Mouse (Mus musculus) erythroblast, embryonic 14.5 days (primary cell): ENCODE measurements around the gene Cars2. TPM values are rescaled to one million over a fixed set of nuclear protein-coding genes. Genes with fewer than 3 reads are reported as not detected.
"Not testable (repeated sequence)": the region's sequence is repeated elsewhere in the genome, so short reads cannot be mapped to it uniquely, and the experiment has no call there.

Source experiments
- H3K27me3 ChIP-seq: 2 replicates; pipeline ENCODE4 v1.6.1; 2012; ENCODE audit warnings: inconsistent platforms; ENCODE audit not compliant: control insufficient read depth
- H3K36me3 ChIP-seq: 2 replicates; pipeline ENCODE4 v1.6.1; 2012; ENCODE audit warnings: mild to moderate bottlenecking, inconsistent platforms; ENCODE audit not compliant: control insufficient read depth
- H3K4me1 ChIP-seq: 2 replicates; pipeline ENCODE4 v1.6.1; 2012; ENCODE audit warnings: inconsistent platforms; ENCODE audit not compliant: control insufficient read depth
- H3K4me3 ChIP-seq: replicated peaks from 2 replicates; pipeline ENCODE3; 2012; ENCODE audit warnings: moderate library complexity, mild to moderate bottlenecking, inconsistent platforms
- H3K9me3 ChIP-seq: 2 replicates; pipeline ENCODE4 v1.6.1; 2012; ENCODE audit warnings: low read length, inconsistent platforms, mixed read lengths; ENCODE audit not compliant: control insufficient read depth
- GATA1 ChIP-seq: IDR thresholded peaks from 2 replicates; pipeline ENCODE4 v1.6.1; 2012; ENCODE audit warnings: low read length, inconsistent platforms, mixed read lengths
- TAL1 ChIP-seq: IDR thresholded peaks from 3 replicates; pipeline ENCODE4 v1.6.1; 2012; ENCODE audit warnings: low read length, inconsistent platforms, mixed read lengths
- polyA plus RNA-seq: library from polyadenylated mRNA; stranded (reverse); fragments of >175 nt; gene quantifications from 2 replicates; pipeline ENCODE4 v1.2.3, GENCODE M21; 2012

The Cars2 gene
- polyA plus RNA-seq, 1 experiment, result 2.3 TPM

DNA sequence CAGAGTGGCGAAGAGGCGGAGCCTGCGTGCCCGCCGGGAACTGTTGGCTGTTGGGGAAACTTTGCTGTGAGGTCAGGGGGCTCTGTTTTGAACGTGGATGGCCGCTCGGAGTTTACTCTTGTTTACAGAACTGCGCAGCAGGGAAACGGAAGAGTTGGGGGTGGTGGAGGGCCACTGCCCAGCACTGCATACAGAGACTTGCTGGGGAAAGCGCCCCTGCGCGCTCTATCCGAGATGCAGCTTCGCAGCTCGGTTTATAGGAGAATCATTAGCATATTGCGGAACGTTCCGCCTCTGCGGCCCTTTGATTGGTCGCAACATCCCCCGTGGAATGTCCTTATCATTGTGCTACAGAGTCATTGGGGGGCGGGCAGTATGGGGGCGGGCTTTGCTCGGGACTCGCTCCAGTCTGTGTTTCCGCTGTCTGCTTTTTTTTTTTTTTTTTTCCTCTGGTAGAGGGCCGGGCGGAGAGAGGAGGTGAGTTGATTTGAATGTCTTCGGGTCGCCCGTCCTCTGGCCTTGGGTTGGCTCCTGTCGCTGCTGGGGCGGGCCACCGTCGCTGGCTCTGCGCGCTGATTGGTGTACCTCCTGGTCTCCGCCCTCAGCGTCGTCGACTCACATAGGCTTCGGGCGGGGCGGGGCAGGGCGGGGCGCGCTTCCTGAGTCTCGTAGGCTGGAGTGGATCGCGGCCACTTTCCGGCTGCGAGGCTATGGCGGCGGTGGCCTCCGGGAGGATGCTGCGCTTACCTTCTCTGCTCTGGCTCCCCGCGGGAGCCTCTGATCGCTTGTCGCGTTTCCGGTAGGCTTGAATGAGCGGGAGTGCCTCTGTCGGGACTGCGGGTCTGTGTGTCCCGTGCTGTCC lies 7.4 kb upstream of the Cars2 start:
- peak overlapping the region; percentile 87 for H3K4me3 ChIP-seq
- H3K4me1 ChIP-seq, result peaks cover 55% of the 10 kb centered on the region
- no peaks in the 10 kb centered on the region for H3K9me3 ChIP-seq
- TF ChIP-seq TAL1 (no peak), GATA1 (peak; percentile 63; the same call in 1 of the 2 replicates)
- peaks cover 28% of the 10 kb centered on the region for H3K36me3 ChIP-seq
- no peaks in the 10 kb centered on the region for H3K27me3 ChIP-seq

DNA sequence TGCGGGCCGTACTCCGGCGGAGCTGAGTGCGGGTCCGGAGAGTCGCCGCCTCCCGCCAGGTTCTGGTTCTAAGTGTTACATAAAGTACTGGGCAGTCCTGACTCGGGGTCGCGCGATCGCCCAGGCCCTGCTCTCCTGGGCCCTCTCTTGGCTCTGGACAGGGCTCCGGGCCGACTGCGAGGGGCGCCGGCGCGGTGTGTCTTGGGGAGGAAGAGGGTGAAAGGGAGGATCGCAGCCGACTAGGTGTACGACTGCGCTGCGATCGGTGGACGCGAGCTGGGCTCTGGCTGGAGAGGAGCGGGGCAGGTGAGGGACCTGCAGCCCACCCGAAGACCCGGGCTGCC lies 6.8 kb upstream of the Cars2 start:
- Histone ChIP-seq H3K4me3 (peak overlapping the region; percentile 87), H3K27me3 (no peaks in the 10 kb centered on the region), H3K4me1 (peaks cover 55% of the 10 kb centered on the region), H3K9me3 (no peaks in the 10 kb centered on the region), H3K36me3 (peaks cover 25% of the 10 kb centered on the region)
- TF ChIP-seq TAL1 (no peak), GATA1 (no peak)

DNA sequence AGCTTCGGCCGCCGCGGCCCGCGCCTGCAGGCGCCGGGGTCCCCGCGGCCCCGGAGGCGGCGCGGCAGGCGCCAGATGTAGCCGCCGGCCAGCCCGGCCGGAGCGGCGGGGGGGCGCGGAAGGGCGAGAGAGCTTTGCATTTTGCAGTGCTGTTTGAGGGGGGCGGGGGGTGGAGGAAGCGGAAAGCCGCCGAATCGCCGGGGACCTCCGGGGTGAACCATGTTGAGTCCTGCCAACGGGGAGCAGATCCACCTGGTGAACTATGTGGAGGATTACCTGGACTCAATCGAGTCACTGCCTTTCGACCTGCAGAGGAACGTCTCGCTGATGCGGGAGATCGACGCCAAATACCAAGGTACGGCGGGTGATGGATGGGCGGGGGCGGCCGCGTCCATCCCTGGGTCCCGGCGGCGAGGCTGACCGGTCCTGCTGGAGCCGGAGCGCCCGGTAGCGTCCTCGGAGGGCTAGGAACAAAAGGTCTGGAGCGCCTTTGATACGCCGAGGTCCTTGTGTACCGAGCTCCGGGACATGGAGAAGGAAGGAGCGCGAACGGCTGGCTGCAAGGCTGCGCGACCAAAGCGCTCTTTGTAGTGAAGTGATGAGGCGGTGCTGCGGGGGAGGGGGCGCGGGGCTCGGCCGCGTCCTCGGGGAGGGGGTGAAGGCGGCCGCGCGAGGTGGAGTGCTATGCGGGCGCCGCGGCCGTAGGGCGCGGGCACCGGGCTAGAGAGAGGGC lies 6.3 kb upstream of the Cars2 start:
- TF ChIP-seq GATA1, result no peak
- H3K4me3 ChIP-seq, result peak overlapping the region; percentile 87
- peaks cover 55% of the 10 kb centered on the region for H3K4me1 ChIP-seq
- H3K27me3 ChIP-seq, result no peaks in the 10 kb centered on the region
- H3K36me3 ChIP-seq, result peaks cover 19% of the 10 kb centered on the region
- no peaks in the 10 kb centered on the region for H3K9me3 ChIP-seq

DNA sequence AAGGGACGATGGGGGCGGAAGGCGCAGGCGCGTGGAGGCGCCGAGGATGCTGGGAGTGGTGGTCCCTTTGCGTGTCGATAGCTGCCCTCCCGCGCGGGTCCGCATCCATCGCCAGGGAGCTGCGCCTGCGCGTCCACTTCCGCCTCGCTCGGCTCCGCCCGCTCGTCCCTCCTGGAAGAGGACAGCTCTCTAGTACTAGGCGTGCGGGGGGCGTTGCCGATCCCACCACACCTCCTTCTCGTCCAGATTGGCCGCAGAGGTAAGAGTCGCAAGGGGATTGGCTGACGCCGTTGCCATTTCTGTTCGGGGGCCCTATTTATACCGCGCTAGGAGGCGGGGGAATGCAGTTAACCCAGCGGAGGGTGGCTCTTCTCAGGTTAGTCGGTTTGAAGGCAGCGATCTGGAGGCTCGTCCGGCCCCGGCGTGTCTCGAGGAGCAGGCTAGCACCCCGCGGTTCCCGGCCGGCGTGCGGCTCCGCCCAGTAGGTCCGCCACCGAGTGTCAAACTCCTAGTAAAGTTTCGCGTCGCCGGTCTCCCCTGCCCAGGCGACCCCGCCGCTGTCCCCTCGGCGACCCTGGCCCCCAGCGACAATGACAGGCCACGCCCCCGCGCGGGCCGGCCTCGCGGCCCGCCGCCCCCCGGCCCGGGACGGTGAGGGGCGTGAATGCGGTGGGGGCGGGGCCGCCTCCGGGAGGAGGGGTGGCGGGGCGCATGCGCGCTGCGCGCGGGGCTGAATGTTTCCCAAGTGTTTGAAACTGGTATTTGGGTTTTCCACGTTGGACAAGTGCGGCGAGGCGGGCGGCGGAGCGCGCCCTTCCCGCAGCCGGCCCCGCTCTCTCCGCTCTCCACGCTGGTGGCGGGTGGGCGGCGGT lies 5.4 kb upstream of the Cars2 start:
- H3K4me1 ChIP-seq, result peaks cover 58% of the 10 kb centered on the region
- H3K9me3 ChIP-seq, result no peaks in the 10 kb centered on the region
- TF ChIP-seq TAL1 (no peak), GATA1 (no peak)
- peaks cover 10% of the 10 kb centered on the region for H3K36me3 ChIP-seq
- peak overlapping the region; percentile 87 for H3K4me3 ChIP-seq
- no peaks in the 10 kb centered on the region for H3K27me3 ChIP-seq

DNA sequence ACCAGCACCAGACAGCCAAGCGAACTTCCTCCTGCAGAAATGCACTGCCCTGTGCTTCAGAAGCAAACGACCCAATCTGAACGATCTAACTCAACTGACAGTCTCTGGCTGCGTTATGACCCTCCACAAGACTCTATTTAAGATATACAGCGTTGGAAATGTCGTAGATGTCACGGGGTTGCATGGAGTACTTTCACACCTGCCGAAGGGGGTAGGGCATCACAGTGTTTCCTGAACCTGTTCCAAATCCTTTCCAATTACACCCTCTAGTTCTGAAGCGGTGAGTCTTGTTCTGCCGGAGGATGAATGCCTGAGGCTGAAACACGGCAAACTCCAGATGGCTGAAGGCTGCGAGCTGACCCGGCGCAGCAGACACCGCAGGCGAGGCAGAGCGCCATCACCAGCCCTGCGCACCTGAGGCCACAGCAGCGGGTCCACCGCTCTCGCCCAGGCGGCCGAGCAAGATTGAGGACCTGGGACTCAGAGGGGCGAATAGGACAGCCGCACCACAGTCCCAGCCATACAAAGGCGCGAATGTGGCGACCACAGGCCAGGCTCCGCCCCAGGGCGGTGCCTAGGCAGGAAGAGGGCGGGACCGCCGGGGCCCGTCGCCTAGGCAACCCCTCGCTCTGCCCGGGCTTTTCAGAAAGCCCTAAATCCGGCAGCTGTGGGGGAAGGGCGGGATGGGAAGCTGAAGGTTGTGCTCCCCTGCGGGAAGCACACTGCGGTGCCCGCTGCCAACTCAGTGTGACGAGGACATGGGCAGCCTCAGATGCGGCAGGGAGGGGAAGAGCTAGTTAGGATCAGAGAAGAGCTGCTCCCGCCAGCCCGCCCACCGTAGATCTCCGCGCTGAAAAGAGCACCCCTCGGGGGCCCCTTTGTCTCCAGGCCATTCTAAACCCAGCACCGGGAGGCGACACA lies 4.5 kb upstream of the Cars2 start, which contains the start of gene Ing1:
Gene Ing1 (plus strand): TSS at position 773 of the 921 bp plus-strand sequence.
- TF ChIP-seq TAL1 (no peak), GATA1 (no peak)
- H3K27me3 ChIP-seq, result no peaks in the 10 kb centered on the region
- H3K4me1 ChIP-seq, result peaks cover 64% of the 10 kb centered on the region
- H3K4me3 ChIP-seq, result peak within 1 kb of the TSS; percentile 87
- no peaks in the 10 kb centered on the region for H3K9me3 ChIP-seq
- H3K36me3 ChIP-seq, result peaks cover 1% of the 10 kb centered on the region

DNA sequence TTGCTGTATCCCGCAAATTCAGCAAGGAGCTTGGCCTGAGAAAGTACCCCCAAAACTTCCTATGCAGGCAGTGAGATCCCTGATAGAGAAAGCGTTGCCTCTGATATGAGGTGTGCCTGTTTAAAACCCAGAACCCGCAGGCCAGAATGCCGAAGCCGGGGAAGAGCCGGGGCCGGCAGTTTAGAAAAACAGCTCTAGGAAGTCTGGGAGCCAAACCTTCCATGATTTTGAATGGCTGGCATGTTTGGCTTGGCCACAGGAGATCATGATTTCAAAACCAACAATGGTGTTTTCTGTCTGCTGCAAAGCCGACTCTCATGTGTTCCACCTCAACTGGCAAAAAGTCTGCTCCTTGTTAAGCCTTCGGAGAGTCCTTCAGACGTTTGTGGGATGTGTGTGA lies 1.8 kb upstream of the Cars2 start:
- Histone ChIP-seq H3K9me3 (no peaks in the 10 kb centered on the region), H3K27me3 (no peaks in the 10 kb centered on the region), H3K36me3 (peaks cover 2% of the 10 kb centered on the region), H3K4me1 (peaks cover 56% of the 10 kb centered on the region), H3K4me3 (no peak overlapping the region)
- TF ChIP-seq TAL1 (no peak), GATA1 (no peak)

DNA sequence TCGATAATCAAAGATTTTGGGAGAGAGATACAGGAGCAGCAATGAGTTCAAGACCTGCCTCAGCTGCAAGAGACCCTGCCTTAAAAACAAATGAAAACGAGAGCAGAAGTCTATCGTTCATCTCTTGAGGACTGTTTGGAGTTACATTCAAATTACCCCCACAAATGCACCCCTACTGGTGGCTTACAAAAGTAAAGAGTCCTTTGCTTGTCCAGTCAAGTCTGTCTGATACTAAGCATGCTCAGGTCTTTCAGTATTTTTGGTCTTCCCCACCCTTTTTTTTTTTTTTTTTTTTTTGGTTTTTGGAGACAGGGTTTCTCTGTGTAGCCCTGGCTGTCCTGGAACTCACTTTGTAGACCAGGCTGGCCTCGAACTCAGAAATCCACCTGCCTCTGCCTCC lies 914 bp upstream of the Cars2 start:
- peaks cover 57% of the 10 kb centered on the region for H3K4me1 ChIP-seq
- not testable (repeated sequence) for H3K9me3 ChIP-seq, H3K27me3 ChIP-seq, H3K36me3 ChIP-seq, H3K4me3 ChIP-seq

DNA sequence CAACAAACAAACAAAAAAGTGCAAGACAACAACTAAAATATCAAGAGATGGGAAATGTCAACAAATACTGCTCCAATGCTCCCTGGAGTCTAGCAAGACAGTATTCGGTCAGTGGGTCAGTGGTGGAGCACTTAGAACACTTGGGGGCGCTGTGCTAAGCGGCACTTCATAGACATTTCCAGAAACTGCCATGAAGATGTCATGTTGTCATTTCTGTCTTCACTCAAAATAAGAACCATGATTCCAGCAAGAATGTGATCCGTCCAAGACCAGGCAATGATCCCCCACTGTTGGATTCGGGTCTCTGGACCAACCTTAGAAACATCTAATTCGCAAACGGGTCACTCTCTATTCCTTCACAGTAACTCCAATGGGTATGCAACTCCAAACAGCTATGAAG lies 877 bp downstream of the Cars2 start:
- peaks cover 22% of the 10 kb centered on the region for H3K36me3 ChIP-seq
- H3K4me1 ChIP-seq, result peaks cover 46% of the 10 kb centered on the region
- no peaks in the 10 kb centered on the region for H3K27me3 ChIP-seq
- H3K4me3 ChIP-seq, result peak overlapping the region; percentile 84
- no peaks in the 10 kb centered on the region for H3K9me3 ChIP-seq
- TF ChIP-seq GATA1 (no peak), TAL1 (no peak)
